8 mouse cellular contexts compared by ENCODE assay signal in the genomic region with DNA sequence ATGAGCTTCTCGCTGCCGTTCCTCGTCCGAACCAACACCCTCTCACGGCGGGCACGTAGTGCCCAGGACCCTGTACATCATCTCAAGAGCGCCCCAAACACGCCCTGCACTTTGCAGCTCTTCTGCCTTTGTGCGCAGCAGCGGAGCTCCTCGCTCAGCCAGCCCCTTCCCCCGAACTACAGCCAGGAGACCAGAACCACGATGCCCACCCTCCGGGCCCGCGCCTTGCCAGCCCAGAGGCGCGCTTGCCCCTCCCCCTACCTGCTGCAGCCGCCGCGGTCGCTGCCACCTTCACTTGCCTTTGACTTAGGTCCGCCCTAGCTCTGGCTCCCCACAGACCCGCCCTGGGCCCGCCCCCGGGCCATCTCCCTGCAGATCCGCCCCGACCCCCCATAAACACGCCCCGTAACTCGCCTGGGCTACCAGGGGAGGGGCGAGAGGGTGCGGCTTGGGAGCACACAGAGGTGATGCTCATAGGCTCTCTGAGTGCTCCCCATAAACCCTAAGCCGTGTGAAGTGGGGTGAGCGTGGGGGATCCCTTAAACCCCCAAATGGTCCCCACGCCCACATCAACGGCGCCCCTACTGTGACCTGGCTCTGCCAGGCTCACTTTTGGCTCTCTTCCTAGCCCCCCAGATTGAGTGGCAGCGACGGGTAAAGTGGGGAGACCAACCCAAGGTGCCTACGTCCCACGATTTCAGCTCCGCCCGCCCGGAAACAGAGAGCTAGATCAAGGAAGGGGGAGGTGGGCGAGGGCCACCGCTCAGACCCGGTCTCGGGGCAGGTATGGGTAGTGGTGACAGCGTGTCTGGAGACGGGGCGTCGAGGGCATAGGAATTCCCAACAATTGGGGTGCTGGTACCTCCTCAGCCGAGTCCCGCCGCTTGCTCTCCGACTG. TPM values are rescaled to one million over a fixed set of nuclear protein-coding genes. Genes with fewer than 3 reads are reported as not detected.
DNase-seq lines count a peak whose midpoint lies in the region; ATAC-seq and TF ChIP-seq lines count a peak whose summit lies in the region.

No protein-coding gene starts in this region.

- DNase-seq in adrenal gland, postnatal 14 days, result peak; percentile 95
- peak; percentile 91 to 93 for DNase-seq in heart, adult 2 months
- DNase-seq in kidney, adult 18-20 months, result peak; percentile 88
- peak; percentile 66 for DNase-seq in limb, embryonic 10.5 days (ENCODE audit: low spot score)
- peak; percentile 53 for DNase-seq in midbrain, embryonic 10.5 days (ENCODE audit: low spot score)
- DNase-seq in right cerebral cortex, postnatal 4 days, result peak; percentile 62
- DNase-seq in urinary bladder, postnatal 4 days (ENCODE audit: low spot score in 2 of 2), result peak; percentile 76 to 81

- peak; percentile 80 for TF ChIP-seq POLR2A in heart, adult 2 months (IDR thresholded peaks at IDR 0.05; ENCODE audit: insufficient read depth, low read depth, low read length)

- no peaks in the 10 kb centered on the region for H3K27me3 ChIP-seq in embryonic facial prominence, embryonic 12.5 days
- no peaks in the 10 kb centered on the region for H3K27me3 ChIP-seq in heart, adult 2 months (ENCODE audit: control insufficient read depth, insufficient read depth, low read length)
- peaks cover 47% of the 10 kb centered on the region for H3K27me3 ChIP-seq in limb, embryonic 10.5 days (ENCODE audit: low read depth, poor library complexity, severe bottlenecking)
- H3K27me3 ChIP-seq in midbrain, embryonic 10.5 days (ENCODE audit: low read depth, poor library complexity, severe bottlenecking), result peaks cover 48% of the 10 kb centered on the region

- H3K9me3 ChIP-seq in embryonic facial prominence, embryonic 12.5 days, result no peaks in the 10 kb centered on the region
- no peaks in the 10 kb centered on the region for H3K9me3 ChIP-seq in limb, embryonic 10.5 days (replicated peaks)
- no peaks in the 10 kb centered on the region for H3K9me3 ChIP-seq in midbrain, embryonic 10.5 days (replicated peaks)

- peak; percentile 77 for ATAC-seq in embryonic facial prominence, embryonic 12.5 days (ENCODE audit: insufficient number of reproducible peaks, insufficient read depth, low FRiP score, low TSS enrichment)

- no peaks in the 10 kb centered on the region for H3K36me3 ChIP-seq in embryonic facial prominence, embryonic 12.5 days
- no peaks in the 10 kb centered on the region; the same call in 1 of the 2 replicates for H3K36me3 ChIP-seq in heart, adult 2 months (ENCODE audit: control insufficient read depth, insufficient read depth, low read length)
- no peaks in the 10 kb centered on the region for H3K36me3 ChIP-seq in limb, embryonic 10.5 days
- no peaks in the 10 kb centered on the region for H3K36me3 ChIP-seq in midbrain, embryonic 10.5 days

- peaks cover 14% of the 10 kb centered on the region; the same call in 1 of the 2 replicates for H3K4me1 ChIP-seq in embryonic facial prominence, embryonic 12.5 days
- peaks cover 7% of the 10 kb centered on the region for H3K4me1 ChIP-seq in heart, adult 2 months (ENCODE audit: control insufficient read depth, insufficient read depth, low read length)
- peaks cover 23% of the 10 kb centered on the region for H3K4me1 ChIP-seq in limb, embryonic 10.5 days
- peaks cover 26% of the 10 kb centered on the region for H3K4me1 ChIP-seq in midbrain, embryonic 10.5 days

- no peaks in the 10 kb centered on the region for H3K79me2 ChIP-seq in heart, adult 2 months (replicated peaks; ENCODE audit: control insufficient read depth, insufficient read depth, low read length)

- no peak for TF ChIP-seq CTCF in heart, adult 2 months (IDR thresholded peaks at IDR 0.05)

- WGBS in embryonic facial prominence, embryonic 12.5 days, result under 1% methylated on average over 58 of the region's 58 CpGs
- WGBS in heart, adult 2 months, result 2% methylated on average over 53 of the region's 58 CpGs
- WGBS in limb, embryonic 10.5 days, result under 1% methylated on average over 58 of the region's 58 CpGs
- WGBS in midbrain, embryonic 10.5 days, result under 1% methylated on average over 58 of the region's 58 CpGs

- 0 out of 2 replicates have a peak overlapping the region, but pooled peaks have one; percentile 37 for H3K27ac ChIP-seq in embryonic facial prominence, embryonic 12.5 days
- H3K27ac ChIP-seq in heart, adult 2 months, result peak overlapping the region; percentile 99
- peak overlapping the region; percentile 77 for H3K27ac ChIP-seq in limb, embryonic 10.5 days
- H3K27ac ChIP-seq in midbrain, embryonic 10.5 days (replicated peaks), result peak overlapping the region; percentile 72

- peak overlapping the region; percentile 98 for H3K4me2 ChIP-seq in embryonic facial prominence, embryonic 12.5 days (replicated peaks)

- intact Hi-C loops in heart, adult 2 months (cut with DNase I), result no loop called here

- peak overlapping the region; percentile 59 for H3K4me3 ChIP-seq in embryonic facial prominence, embryonic 12.5 days
- peak overlapping the region; percentile 72 for H3K4me3 ChIP-seq in heart, adult 2 months
- peak overlapping the region; percentile 71 for H3K4me3 ChIP-seq in limb, embryonic 10.5 days
- peak overlapping the region; percentile 63 for H3K4me3 ChIP-seq in midbrain, embryonic 10.5 days

- peak overlapping the region; percentile 45 for H3K9ac ChIP-seq in embryonic facial prominence, embryonic 12.5 days
- H3K9ac ChIP-seq in heart, adult 2 months (ENCODE audit: low read depth, low read length), result peak overlapping the region; percentile 90

- TF ChIP-seq EP300 in heart, adult 2 months (IDR thresholded peaks at IDR 0.05; ENCODE audit: insufficient read depth, low read depth, low read length), result no peak; the same call in 1 of the 2 replicates

RNA-seq across cellular contexts. Expression of gene Ndrg2, which starts 0.6 kb away (rescaled TPM):
- total RNA-seq in adrenal gland, postnatal 14 days (2021), result 314 and 338 TPM in 2 replicates
- polyA plus RNA-seq in embryonic facial prominence, embryonic 12.5 days (2016; fragmentation: Nextera tagmentation; extraction: Ambion mirVana), result 30.9 and 37.1 TPM in 2 replicates
- 1,000 to 10,000 TPM; 1,274 to 1,571 TPM for total RNA-seq in heart, adult 2 months (2021)
- 2,120 and 2,574 TPM in 2 replicates for polyA plus RNA-seq in heart, adult 2 months (2012; rRNA removed)
- 5.0 and 8.3 TPM in 2 replicates for polyA plus RNA-seq in limb, embryonic 10.5 days (2016; fragmentation: Nextera tagmentation; extraction: Ambion mirVana)
- 8.4 and 11.1 TPM in 2 replicates for polyA plus RNA-seq in midbrain, embryonic 10.5 days (2016; fragmentation: Nextera tagmentation; extraction: Ambion mirVana)

RNA-seq across cellular contexts. Expression of gene Tppp2, which starts 4.9 kb away (rescaled TPM):
- not detected in 2 replicates for total RNA-seq in adrenal gland, postnatal 14 days (2021)
- not detected in 2 replicates for polyA plus RNA-seq in embryonic facial prominence, embryonic 12.5 days (2016; fragmentation: Nextera tagmentation; extraction: Ambion mirVana)
- not detected for total RNA-seq in heart, adult 2 months (2021)
- 0.16 and 0.32 TPM in 2 replicates for polyA plus RNA-seq in heart, adult 2 months (2012; rRNA removed)
- polyA plus RNA-seq in limb, embryonic 10.5 days (2016; fragmentation: Nextera tagmentation; extraction: Ambion mirVana), result not detected in 2 replicates
- not detected in 2 replicates for polyA plus RNA-seq in midbrain, embryonic 10.5 days (2016; fragmentation: Nextera tagmentation; extraction: Ambion mirVana)

RNA-seq across cellular contexts. Expression of gene Rnase13, which starts 9.3 kb away (rescaled TPM):
- not detected in 2 replicates for total RNA-seq in adrenal gland, postnatal 14 days (2021)
- not detected in 2 replicates for polyA plus RNA-seq in embryonic facial prominence, embryonic 12.5 days (2016; fragmentation: Nextera tagmentation; extraction: Ambion mirVana)
- total RNA-seq in heart, adult 2 months (2021), result not detected
- polyA plus RNA-seq in heart, adult 2 months (2012; rRNA removed), result not detected in 2 replicates
- polyA plus RNA-seq in limb, embryonic 10.5 days (2016; fragmentation: Nextera tagmentation; extraction: Ambion mirVana), result not detected in 2 replicates
- polyA plus RNA-seq in midbrain, embryonic 10.5 days (2016; fragmentation: Nextera tagmentation; extraction: Ambion mirVana), result not detected in 2 replicates

RNA-seq across cellular contexts. Expression of gene Slc39a2, which starts 20.6 kb away (rescaled TPM):
- 0.63 and 0.64 TPM in 2 replicates for total RNA-seq in adrenal gland, postnatal 14 days (2021)
- 1.4 and 1.5 TPM in 2 replicates for polyA plus RNA-seq in embryonic facial prominence, embryonic 12.5 days (2016; fragmentation: Nextera tagmentation; extraction: Ambion mirVana)
- under 1 TPM; 0.16 to 0.25 TPM for total RNA-seq in heart, adult 2 months (2021)
- polyA plus RNA-seq in heart, adult 2 months (2012; rRNA removed), result 0.53 and 1.7 TPM in 2 replicates
- 0.31 and 0.39 TPM in 2 replicates for polyA plus RNA-seq in limb, embryonic 10.5 days (2016; fragmentation: Nextera tagmentation; extraction: Ambion mirVana)
- 0.58 and 0.65 TPM in 2 replicates for polyA plus RNA-seq in midbrain, embryonic 10.5 days (2016; fragmentation: Nextera tagmentation; extraction: Ambion mirVana)

RNA-seq across cellular contexts. Expression of gene Mettl17, which starts 28.7 kb away (rescaled TPM):
- 37.1 and 39.0 TPM in 2 replicates for total RNA-seq in adrenal gland, postnatal 14 days (2021)
- 55.5 and 56.8 TPM in 2 replicates for polyA plus RNA-seq in embryonic facial prominence, embryonic 12.5 days (2016; fragmentation: Nextera tagmentation; extraction: Ambion mirVana)
- total RNA-seq in heart, adult 2 months (2021), result 10 to 100 TPM; 20.1 to 20.7 TPM
- polyA plus RNA-seq in heart, adult 2 months (2012; rRNA removed), result 21.1 and 24.8 TPM in 2 replicates
- polyA plus RNA-seq in limb, embryonic 10.5 days (2016; fragmentation: Nextera tagmentation; extraction: Ambion mirVana), result 48.6 and 54.1 TPM in 2 replicates
- 40.6 and 46.3 TPM in 2 replicates for polyA plus RNA-seq in midbrain, embryonic 10.5 days (2016; fragmentation: Nextera tagmentation; extraction: Ambion mirVana)

Comparison
In these comparisons a context has a peak if more than half of its experiments do, and no peak if none do; other contexts are left out.
1. Peak in every context shown above with its lines: DNase-seq, ATAC-seq, H3K4me3 ChIP-seq and H3K27ac ChIP-seq.
2. H3K27ac ChIP-seq: peak in every context shown above with its lines; median percentile 99 in heart, adult 2 months; 77 in limb, embryonic 10.5 days; 72 in midbrain, embryonic 10.5 days; 37 in embryonic facial prominence, embryonic 12.5 days.
3. RNA of gene Ndrg2, which starts 0.6 kb away (polyA plus RNA-seq): 2,120 to 2,574 TPM in heart, adult 2 months; 30.9 to 37.1 TPM in embryonic facial prominence, embryonic 12.5 days, 8.4 to 11.1 TPM in midbrain, embryonic 10.5 days and 5.0 to 8.3 TPM in limb, embryonic 10.5 days; every median in the first group is over 10 times any median in the second.